Mouse (Mus musculus) T-cell, adult 2 months (primary cell): ENCODE measurements around the gene Hic1.
A peak's percentile ranks its signal among the peaks of the same experiment; 100 is the strongest.
"Not testable (repeated sequence)": the region's sequence is repeated elsewhere in the genome, so short reads cannot be mapped to it uniquely, and the experiment has no call there.

Experiments
- DNase-seq: peaks from one replicate; pipeline ENCODE4 v3.0.0; 2022; ENCODE audit warnings: low spot score

The Hic1 gene

GRCm38 (mm10) chr11:75192336-75193214, 23.3 kb upstream of the Hic1 start:
- DNase-seq = peak; percentile 76

GRCm38 (mm10) chr11:75191841-75192240, 22.5 kb upstream of the Hic1 start:
- no peak for DNase-seq

- no peak for DNase-seq
Observed at GRCm38 (mm10) chr11:75190905-75191441, 21.7 kb upstream of the Hic1 start, which contains the start of gene Dph1. Dph1 (minus strand) TSS chr11:75191241.

GRCm38 (mm10) chr11:75190371-75190724, 21.0 kb upstream of the Hic1 start:
- DNase-seq = peak; percentile 84

GRCm38 (mm10) chr11:75189713-75190370, 20.5 kb upstream of the Hic1 start:
- no peak for DNase-seq

GRCm38 (mm10) chr11:75184986-75185385, 15.7 kb upstream of the Hic1 start:
- no peak for DNase-seq

- DNase-seq = no peak
Observed at GRCm38 (mm10) chr11:75184573-75184972, 15.3 kb upstream of the Hic1 start.

- no peak for DNase-seq
Observed at GRCm38 (mm10) chr11:75183917-75184570, 14.7 kb upstream of the Hic1 start.

- DNase-seq = peak; percentile 94
Observed at GRCm38 (mm10) chr11:75178672-75179208, 9.4 kb upstream of the Hic1 start, which contains the start of gene Ovca2. Ovca2 (minus strand) TSS chr11:75178835.

- DNase-seq = no peak
Observed at GRCm38 (mm10) chr11:75178011-75178410, 8.7 kb upstream of the Hic1 start.

GRCm38 (mm10) chr11:75174574-75174973, 5.3 kb upstream of the Hic1 start:
- DNase-seq = not testable (repeated sequence)

- no peak for DNase-seq
Observed at GRCm38 (mm10) chr11:75173799-75174165, 4.5 kb upstream of the Hic1 start.

GRCm38 (mm10) chr11:75173095-75173798, 3.9 kb upstream of the Hic1 start:
- peak; percentile 98 for DNase-seq

GRCm38 (mm10) chr11:75172151-75173094, 3.1 kb upstream of the Hic1 start:
- peak; percentile 48 for DNase-seq

- no peak for DNase-seq
Observed at GRCm38 (mm10) chr11:75171186-75171865, 2.0 kb upstream of the Hic1 start.

GRCm38 (mm10) chr11:75170136-75170751, 925 bp upstream of the Hic1 start:
- DNase-seq = peak; percentile 83

- DNase-seq = peak; percentile 86
Observed at GRCm38 (mm10) chr11:75168590-75169361, 543 bp downstream of the Hic1 start.
